In genomic region chr3:157616949-157617348, GRCm38 (mm10) we compare ENCODE assay signal across 16 mouse cellular contexts. TPM values are rescaled to one million over a fixed set of nuclear protein-coding genes. Genes with fewer than 3 reads are reported as not detected.
A peak's percentile ranks its signal among the peaks of the same experiment; 100 is the strongest.
DNase-seq lines count a peak whose midpoint lies in the region; ATAC-seq lines count a peak whose summit lies in the region.
"Had no signal": no experiment of that assay in that cellular context is flagged by ENCODE, and none has a peak within 500 bp of the region (broad histone marks: within the 10 kb centered on the region; RNA-seq: fewer than 3 reads in every experiment).

No protein-coding gene starts in this region.

- no peaks in the 10 kb centered on the region for H3K27me3 ChIP-seq in limb, embryonic 10.5 days (ENCODE audit: low read depth, poor library complexity, severe bottlenecking)
- H3K27me3 ChIP-seq: embryonic facial prominence, embryonic 13.5 days; forebrain, embryonic 12.5 days had no signal

- ATAC-seq in hematopoietic stem cell, adult 5-6 weeks (replicated peaks in 1 of 2; ENCODE audit: insufficient read depth in 1 of 2, low FRiP score in 2 of 2, low TSS enrichment in 1 of 2, low read depth in 1 of 2, poor library complexity in 2 of 2, severe bottlenecking in 2 of 2) = peak; percentile 98 to 99
- ATAC-seq in erythroid progenitor cell, adult 5-6 weeks (replicated peaks; ENCODE audit: low FRiP score, poor library complexity, severe bottlenecking) = no peak

- H3K9me3 ChIP-seq in limb, embryonic 10.5 days (replicated peaks) = no peaks in the 10 kb centered on the region
- H3K9me3 ChIP-seq: embryonic facial prominence, embryonic 13.5 days; forebrain, embryonic 12.5 days; midbrain, embryonic 10.5 days had no signal

- no peaks in the 10 kb centered on the region for H3K36me3 ChIP-seq in limb, embryonic 10.5 days
- H3K36me3 ChIP-seq: embryonic facial prominence, embryonic 13.5 days; forebrain, embryonic 12.5 days; midbrain, embryonic 10.5 days had no signal

- no peak overlapping the region for H3K27ac ChIP-seq in limb, embryonic 10.5 days
- H3K27ac ChIP-seq: embryonic facial prominence, embryonic 13.5 days; forebrain, embryonic 12.5 days; midbrain, embryonic 10.5 days had no signal

- peak; percentile 12 to 21 for DNase-seq in spleen, postnatal 36 days (ENCODE audit: low spot score in 2 of 2)
- no peak for DNase-seq in spleen, adult 12 weeks (ENCODE audit: low spot score)
- DNase-seq in thymus, adult 18-20 months = peak; percentile 43 to 66
- no peak for DNase-seq in limb, embryonic 10.5 days (ENCODE audit: low spot score)
- DNase-seq in cerebellum, adult 9-10 months = no peak
- DNase-seq: adrenal gland, postnatal 10 days; cerebellum, postnatal 36 days; gastrocnemius, postnatal 10 days; lung, embryonic 14.5 days; right cerebral cortex, postnatal 4 days had no signal

- no peak overlapping the region for H3K4me3 ChIP-seq in limb, embryonic 10.5 days
- H3K4me3 ChIP-seq: embryonic facial prominence, embryonic 13.5 days; forebrain, embryonic 12.5 days; midbrain, embryonic 10.5 days; myocyte had no signal

- no peaks in the 10 kb centered on the region for H3K4me1 ChIP-seq in limb, embryonic 10.5 days
- H3K4me1 ChIP-seq: embryonic facial prominence, embryonic 13.5 days; forebrain, embryonic 12.5 days; midbrain, embryonic 10.5 days had no signal

RNA-seq across cellular contexts. Expression of gene Ptger3, which starts 50.3 kb away (rescaled TPM):
- 34.0 and 39.9 TPM in 2 replicates for total RNA-seq in hematopoietic stem cell, adult 5-6 weeks (2017)
- 1.4 and 1.5 TPM in 2 replicates for polyA plus RNA-seq in limb, embryonic 10.5 days (2016; fragmentation: Nextera tagmentation; extraction: Ambion mirVana)
- 0.84 and 6.1 TPM in 2 replicates for total RNA-seq in erythroid progenitor cell, adult 5-6 weeks (2015; ENCODE audit: low replicate concordance)
- total RNA-seq in erythroid progenitor cell, adult 5-6 weeks (2017; ENCODE audit: low replicate concordance) = 2.1 and 3.0 TPM in 2 replicates
- polyA plus RNA-seq: myocyte had no signal

Comparison
In these comparisons a context has a peak if more than half of its experiments do, and no peak if none do; other contexts are left out.
1. DNase-seq: peak in spleen, postnatal 36 days (2 of 2) and thymus, adult 18-20 months (2 of 2); none in spleen, adult 12 weeks (single experiment), limb, embryonic 10.5 days (single experiment) and cerebellum, adult 9-10 months (single experiment).